Mouse (Mus musculus) NIH3T3 (cell line): ENCODE measurements at regions not wholly inside any gene's neighbourhood (a gene's known extent, or its start where the extent isn't known, plus 50 kb on each side); places are given as distances from the start of the nearest gene placed in this dataset.

Source experiments
- DNase-seq: peaks from one replicate; pipeline ENCODE4 v3.0.0-alpha.2; 2012; ENCODE audit warnings: low read depth

DNA sequence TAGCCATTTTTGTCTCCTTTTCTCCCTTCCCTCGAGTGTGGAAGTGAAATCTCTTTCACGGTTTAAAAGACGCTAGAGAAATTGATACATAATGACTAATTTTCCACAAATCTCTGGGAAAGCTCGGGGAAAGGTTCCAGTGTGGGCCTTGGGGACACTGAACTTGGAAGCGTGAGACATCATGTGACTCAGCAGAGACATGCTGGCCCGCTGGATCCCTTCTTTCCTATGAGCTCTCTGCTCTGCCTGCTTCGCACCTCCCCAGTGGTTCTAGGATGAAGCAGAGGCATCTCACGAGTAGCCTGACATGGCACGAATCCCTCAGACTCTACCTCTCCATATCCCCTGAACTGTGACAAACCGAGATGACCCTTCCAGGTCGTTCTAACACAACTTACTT lies 206.2 kb downstream of the Rnd3 start:
- DNase-seq = no peak

DNA sequence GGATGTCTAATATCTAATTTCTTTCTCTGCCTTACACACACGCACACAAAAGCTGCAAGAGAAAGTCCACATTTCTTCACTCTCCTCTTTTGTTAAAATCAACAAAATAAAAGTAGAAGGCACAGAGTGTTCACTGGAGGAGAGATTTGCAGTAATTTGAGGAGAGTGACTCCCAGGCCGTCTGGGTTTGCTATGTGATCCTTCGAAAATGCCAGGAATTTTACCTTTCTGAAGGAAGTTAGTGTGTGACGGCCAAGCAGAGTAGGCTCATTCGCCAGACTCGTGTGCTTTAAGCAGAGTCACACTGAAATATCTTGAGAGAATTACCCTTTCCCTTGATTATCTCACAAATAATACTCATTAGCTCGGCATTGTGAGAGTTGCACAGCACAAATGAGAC lies 216.0 kb downstream of the Rnd3 start:
- DNase-seq = no peak

DNA sequence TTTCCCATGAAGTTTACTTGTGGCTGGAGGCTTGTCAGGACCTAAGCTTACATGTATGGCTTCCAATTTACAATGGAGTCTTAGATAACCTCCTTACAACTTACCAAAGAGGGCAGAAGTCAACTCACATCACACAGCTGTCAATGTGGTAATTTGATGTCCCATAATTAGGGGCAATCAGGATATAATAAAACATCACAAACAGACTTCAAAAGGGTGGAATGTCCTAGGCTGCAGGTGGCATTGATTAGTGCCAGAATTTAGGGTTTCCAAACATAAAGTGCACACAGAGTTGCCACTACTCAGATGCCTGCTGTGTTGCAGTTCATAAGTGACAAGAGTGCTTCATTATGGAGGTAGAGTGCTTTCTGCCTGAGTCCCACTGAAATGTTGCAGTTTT lies 227.9 kb downstream of the Rnd3 start:
- no peak for DNase-seq

DNA sequence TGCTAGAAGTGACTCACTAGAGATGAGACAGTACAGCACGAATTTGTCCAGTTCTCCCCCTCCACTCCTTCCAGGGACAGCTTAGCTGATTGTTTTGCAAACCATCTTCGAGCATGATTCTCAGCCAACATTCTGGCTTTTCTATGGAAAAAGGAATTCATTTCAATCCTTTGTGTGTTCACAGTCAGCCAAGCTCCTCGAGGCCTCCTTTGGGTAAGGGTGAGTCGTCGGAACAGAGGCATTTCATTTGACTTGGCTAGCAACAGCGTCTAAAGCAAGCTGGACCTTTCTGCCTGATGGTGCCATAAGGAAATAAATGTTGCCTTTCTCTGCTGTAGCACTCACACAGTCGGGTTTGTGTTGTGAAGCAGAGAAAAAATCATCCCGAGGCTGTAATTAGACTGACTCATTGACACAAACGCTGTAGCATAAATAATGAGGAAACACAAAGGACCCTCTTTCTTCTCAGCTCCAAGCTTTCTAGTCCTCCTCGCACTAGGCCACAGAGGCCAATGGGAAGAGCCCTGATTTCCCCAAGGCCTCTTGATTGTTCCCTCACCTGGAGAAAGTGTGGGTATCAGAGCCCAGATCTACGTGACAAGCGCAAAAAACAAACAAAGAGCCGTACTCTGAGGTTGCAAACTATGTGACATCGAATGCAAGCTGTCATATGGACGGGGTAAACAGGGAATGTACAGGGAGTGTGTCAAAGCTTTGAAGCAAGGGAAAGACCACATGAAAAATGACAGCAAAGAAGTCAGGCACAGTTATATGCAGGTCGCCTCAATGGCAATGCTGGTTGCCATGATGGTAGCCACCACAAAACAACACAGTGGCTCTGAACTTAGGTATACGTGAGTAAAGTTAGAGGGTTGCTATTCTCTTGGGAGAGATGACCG lies 232.3 kb downstream of the Rnd3 start:
- DNase-seq = peak; percentile 72

DNA sequence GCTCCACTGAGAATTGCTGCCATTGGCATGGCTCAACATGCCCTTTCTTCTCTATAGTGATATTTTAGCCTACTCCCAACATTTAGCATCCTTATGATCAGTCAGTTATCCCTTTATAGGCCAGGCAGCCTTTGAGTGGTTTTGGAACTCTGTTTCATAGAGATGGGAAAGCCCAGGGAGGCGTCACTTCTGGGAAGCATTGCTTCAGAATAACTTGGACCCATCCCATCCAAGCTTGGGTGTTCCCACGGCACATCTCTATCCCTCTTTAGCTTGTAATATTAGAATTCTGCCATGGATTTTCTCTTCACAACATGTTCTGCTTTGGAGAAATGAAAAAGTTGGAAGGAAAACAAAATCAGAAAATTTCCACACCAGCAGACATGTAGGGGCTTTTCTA lies 233.8 kb downstream of the Rnd3 start:
- no peak for DNase-seq

DNA sequence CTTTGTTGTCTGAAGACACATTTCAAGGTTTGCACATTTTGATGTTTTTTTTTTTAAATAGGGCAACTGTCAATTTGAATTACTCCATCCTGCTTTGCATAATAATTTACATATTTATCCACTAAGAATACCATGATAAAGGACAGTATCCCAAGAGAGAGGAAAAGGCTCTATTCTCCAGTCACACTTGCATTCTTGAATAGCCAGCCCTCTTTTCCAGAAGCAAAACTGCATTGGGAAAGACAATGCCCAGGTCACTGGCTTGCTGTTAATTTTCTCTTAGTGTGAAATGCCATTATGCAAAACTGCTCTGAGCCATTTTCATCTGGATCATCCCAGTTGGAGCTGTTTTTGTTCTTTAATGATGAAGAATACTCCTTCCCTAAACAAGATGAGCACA lies 234.7 kb downstream of the Rnd3 start:
- no peak for DNase-seq

DNA sequence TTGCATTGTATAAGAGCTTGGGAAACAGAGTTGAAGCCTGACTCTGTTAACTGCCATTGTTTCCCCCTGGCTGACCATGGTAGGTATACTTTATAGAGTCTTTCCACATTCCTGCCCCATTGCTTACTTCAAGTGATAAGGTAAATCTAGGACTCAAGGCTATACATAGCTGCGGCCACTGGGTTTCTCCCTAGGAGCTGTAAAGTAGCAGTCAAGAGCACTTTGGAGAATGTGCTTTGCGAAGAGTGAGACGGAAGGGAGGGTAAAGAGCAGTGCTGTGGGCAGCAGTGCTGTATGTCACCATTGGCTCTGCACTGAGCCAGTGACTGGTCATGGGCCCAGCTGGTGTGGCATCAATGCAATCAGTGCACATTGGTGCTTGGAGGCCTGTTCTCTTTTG lies 240.1 kb downstream of the Rnd3 start:
- no peak for DNase-seq

DNA sequence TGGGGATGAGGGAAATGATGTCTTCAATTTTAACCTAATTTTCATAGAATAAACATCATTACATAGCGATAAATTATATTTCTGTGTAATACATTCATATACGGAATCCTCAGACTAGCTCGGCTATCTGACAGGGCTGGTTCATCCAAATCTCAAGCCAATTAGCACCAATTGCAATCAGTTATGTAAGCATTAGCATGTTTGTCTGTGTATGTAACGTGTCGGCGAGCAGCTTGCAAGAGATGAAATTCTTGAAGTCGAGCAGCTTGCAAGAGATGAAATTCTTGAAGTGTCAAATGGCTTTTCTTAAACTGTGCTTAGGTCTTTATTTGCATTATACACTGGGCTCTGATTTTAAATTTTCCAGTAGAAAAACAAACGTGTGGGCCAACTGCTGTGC lies 246.2 kb downstream of the Rnd3 start:
- DNase-seq = no peak

DNA sequence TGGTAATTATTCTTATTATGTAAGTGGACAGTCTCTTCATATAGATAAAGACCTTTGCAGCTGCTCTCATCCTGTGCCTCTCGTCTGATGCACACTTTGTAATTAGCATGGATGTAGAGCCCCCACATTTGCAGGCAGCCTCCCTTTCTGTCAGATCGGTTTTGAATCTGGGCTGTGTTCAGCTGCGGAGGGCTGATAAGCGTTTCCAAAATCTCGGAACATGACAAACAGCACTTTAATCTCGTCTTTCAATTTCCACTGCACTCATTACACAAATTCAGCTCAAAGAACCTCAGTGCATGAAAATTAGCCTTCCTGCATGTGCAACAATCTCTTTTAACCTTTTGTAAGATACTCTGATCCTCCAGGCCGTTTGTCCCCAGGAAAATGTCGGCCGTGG lies 246.7 kb downstream of the Rnd3 start:
- no peak for DNase-seq

DNA sequence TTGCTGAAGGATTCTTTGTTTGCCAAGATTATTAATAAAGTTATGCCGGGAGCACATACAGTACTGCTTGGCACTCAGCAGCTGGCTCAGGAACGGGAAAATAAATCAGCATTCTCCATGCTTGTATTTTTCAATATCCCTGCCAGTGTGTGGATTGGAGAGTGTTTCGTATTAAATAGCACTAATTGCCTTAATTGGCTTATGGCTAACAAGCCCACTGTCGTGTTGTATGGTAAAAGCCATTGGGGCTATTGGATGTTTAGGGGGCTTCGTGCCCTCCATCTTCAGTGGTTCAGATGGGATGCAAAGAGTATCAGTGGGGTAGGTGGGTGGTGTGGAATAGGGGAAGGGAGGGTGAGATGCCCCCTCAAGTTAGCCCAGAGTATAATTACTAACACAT lies 259.9 kb downstream of the Rnd3 start:
- no peak for DNase-seq

DNA sequence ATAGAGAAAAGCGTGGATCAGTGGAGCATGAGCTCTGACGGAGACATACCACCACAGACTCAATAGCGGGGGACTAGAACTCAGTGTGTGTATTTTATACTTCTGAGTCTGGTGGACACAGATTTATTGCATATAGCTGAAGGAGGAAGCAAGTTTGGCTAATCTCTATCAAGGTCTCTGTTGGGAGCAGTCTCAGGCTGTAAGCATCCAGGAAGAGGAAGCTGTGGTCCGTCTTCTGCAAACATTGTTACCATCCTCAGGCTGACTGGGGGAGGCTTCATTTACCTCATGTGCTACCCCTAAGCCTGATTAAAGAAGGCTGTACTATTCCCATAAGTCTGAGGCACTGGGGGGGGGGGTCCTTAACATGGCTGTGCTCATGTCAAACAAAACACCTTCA lies 261.0 kb downstream of the Rnd3 start:
- no peak for DNase-seq

DNA sequence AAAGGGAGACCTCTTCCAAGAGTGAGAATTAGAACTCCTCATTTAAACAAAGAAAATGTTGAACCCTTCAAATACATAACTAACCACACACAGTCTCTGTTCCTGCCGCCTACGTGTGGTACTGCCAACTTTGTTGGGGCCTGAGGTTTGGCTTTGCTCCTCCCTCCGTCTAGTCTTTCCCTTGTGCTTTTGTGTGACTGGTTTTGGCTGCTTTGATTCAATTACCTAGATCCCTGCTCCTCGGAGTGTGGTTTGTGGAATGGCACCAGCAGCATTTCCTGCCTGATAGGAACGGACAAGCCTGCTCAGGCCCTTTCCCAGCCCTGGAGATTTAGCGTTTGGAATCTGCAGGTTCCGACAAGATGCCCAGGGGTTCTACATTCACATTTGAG lies 263.0 kb downstream of the Rnd3 start:
- DNase-seq = no peak

DNA sequence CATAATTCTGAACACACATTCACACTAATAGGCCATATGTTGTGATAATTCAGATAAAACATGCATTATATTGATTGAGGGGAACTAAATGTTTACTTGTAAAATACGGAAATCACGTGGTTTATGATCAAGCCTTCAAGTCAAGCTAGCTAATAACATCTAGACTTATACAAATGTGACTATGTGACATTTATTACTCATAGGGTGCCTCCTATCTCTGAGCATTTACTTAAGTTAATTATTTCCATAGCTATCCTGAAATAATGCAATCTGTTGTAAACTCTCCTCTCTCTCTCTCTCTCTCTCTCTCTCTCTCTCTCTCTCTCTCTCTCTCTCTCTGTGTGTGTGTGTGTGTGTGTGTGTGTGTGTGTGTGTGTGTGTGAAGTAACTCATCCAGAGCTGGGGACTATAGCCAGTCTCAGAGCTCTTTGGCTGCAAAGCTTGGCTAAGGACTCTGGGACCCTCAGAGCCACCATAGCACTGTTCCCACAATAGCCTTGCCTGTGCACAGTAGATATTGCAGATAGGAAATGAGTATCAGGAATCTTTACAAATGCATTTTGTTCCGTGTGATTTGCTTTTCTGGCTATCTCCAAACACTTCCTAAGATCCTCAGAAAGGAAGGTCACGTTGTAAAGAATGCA lies 263.5 kb downstream of the Rnd3 start:
- DNase-seq = no peak

DNA sequence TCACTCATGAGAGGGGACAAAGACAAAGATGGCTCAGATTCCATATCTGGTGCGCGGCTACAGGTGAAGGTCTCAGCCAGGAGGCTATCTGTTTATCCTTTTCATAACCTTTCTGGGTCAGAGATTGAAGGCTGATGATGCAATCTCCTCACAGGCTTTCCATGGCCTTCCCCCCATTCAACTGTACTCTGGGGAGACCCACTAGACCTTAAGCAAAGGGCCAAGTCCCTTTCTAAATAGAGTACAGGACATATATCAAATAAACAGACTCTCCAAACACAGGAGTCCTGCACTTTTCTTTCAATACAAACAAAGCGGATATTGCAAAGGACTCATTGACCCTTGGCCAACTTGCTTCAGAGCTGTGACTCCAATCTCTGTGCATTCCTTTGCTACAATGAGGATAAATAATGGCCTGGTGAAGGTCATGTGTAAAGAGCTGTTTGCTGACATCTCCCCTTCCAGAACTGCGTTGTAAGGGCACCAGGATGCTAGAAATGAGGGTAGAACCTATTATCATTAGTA lies 267.3 kb downstream of the Rnd3 start:
- DNase-seq = no peak

DNA sequence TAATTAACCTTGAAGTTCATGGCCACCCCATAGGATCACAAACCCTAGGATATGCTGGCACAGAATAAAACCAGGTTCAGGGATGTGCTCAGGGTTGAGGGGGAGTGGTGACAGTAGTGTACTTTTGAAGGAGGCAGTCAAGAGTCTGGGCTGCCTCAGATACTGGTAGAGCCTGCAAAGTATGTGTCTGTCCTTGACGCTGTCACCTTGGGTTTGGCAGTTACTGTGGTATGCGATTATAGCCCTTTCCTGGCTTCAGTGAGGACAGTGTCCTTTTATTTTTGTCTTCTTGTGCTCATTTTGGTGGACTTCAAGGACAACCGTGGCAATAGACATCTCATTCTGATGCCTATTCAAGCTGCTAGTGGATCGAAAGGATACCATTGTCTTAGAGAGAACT lies 268.1 kb downstream of the Rnd3 start:
- DNase-seq = no peak

DNA sequence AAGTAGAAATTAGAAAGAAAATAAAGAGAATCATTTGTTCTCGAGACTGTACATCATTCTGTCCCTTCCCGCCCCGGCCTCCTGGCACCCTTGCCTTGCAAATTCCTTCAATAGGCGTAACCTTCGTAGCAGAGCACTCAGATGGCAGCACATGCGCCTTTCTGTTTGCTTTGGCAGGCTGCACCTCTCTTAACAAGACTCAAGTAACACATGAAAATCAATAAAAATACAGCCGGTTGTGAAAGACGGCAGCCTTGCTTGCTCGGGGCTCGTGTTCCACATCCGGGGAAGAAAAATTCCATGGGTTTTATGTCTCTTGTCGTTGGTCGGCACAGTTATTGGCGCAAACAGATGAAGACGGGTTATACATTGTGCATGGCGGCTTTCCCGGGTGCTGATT lies 271.2 kb downstream of the Rnd3 start:
- peak; percentile 39 for DNase-seq

DNA sequence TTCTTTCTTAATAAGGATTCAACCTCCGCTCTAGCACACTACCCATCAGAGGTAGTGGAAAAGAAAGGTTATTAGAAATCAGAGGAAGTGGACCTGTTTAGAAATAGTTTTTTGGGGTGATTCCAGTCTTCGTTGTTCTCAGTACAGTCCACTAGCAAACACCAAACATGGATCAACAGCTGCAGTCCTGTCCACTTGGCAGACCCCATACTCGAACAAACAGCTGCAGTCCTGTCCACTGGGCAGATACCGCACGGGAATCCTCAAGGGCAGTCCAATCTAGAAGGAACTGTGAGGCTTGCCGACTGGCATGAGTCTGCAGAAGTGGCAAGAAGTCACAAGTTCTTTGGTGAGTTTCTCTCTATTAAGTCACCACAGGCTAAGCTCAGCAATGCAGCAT lies 273.8 kb downstream of the Rnd3 start:
- no peak for DNase-seq

DNA sequence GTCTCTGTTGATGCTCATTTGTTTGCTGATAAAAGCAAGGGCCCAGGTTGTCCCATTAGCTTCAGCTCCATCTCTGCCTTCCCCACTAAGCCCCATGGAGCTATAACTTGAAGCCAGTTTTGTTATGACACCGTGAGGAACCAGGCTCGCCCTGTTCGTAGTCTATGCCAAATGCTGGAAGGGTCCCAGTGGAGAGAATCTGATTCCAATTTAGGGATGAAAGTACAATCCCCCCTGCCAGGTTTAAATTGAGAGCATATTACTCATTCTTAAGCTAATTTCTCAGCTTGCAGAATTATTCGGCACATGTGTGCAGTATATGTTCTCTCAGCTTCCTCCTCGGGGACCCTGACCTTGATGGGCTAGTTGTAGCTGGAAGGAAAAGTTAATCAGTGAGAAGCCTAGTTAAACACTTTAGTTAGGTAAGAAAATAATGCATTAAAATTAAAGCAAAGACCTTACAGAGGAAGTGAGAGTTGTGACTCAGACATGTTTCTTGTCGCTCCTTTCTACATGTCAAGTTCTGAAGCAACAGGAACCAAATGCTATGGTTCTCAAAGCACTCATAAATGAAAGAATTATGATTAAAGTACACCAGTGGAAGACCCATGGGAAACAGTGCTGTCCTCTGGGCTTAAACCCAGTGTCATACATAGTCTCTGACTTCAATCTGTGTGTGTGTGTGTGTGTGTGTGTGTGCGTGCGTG lies 295.2 kb downstream of the Rnd3 start:
- DNase-seq = peak; percentile 69

DNA sequence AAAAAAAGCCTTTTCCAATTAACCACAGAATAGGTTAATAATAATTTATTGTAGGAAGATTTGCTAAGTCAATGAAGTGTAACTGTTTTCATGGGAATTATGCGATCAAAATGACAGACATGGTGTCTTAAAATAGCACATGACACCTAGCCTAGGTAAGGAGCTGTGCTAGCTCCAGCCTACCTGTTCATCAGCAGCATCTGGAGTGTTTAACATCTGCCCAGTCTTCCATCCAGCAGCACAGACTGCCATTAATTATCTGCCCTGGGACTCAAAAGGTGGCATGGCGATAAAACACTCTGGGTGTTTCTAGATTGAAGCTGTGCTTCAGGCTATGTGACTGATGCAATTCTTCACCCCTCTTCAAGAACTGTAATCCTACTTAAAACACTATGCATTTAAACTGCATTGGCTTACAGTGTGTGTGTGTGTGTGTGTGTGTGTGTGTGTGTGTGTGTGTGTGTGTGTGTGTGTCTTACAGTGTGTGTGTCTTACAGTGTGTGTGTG lies 296.4 kb downstream of the Rnd3 start:
- DNase-seq = no peak

DNA sequence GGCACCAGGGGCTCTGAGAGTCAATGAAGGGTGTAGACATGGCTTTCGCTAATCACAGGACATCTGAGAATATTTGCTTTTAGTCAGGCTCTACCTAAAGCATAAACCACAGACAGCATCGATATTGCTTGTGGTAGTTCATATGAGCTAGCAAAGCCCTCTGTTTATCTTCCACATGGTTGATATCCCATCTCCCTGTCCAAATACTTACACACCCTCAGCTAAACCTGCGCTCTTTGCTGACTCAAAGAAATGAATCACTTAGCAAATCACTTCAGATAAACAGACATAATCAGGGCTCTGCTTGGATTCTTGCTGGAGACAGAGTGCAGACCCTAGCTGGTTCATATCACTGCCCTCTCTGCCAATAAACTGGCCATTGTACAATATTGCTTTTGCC lies 298.8 kb downstream of the Rnd3 start:
- DNase-seq = peak; percentile 18

DNA sequence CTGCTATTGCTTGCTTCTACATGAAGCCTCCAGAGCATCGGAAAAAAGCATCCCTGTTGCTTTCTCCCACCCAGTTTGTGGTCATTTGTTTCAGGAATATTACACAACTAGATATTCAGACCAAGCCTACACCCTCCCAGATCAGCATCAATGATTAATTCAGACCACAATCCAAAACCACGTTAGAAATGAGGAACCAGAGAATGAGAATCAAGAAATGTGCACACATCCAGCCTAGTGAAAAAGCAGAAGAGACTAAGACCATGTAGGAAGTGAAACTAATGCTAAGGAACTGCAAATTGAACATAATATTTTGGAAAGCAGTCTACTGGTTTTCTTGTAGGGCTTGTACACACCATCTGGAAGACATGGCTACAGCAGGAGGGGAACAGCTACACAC lies 307.0 kb downstream of the Rnd3 start:
- DNase-seq = no peak

DNA sequence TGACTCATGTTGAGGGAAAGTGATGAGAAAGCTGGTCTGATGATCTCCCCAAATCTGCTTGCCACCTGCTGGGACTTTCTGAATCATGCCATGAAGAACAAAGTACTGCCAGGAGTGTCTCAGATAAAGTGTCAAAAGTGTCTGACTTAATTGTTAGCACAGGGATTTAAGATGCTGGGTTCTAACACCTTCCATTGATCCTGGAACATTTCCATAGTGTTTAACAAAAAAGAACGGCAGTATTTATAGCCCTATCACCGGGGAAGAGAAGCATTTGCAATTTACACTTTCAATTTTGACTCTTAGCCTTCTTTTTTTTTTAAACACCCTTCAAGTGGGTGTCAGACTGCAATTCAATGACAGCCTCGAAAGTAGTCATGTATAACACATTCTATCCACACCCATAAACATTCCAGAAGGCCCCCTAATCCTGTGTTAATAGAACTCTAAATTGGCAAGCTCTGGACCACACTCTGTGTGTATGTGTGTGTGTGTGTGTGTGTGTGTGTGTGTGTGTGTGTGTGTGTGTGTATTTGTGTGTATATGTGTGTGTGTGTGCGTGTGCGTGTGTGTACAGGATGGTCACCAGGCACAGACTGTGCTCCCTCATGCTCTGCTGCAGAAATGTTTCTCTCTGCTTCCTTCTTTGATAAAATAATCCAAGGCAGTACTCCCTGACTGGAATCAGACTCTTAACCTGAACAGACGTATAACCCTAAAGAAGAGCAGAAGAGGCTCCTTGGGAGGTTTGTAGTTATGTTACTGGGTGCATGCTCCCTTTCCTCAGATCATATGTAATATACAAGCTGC lies 313.2 kb downstream of the Rnd3 start:
- DNase-seq = no peak
